Mouse (Mus musculus): ENCODE results near the gene Ampd2. TPM values are rescaled to one million over a fixed set of nuclear protein-coding genes. Genes with fewer than 3 reads are reported as not detected.

Gene Ampd2
- polyA plus RNA-seq, 1 experiment from 2014 or later, result 47.3 TPM

GRCm38 (mm10) chr3:108064672-108065071, 21.8 kb downstream of the Ampd2 start:
- H3K36me3 ChIP-seq (replicated peaks), result no peaks in the 10 kb centered on the region
- H3K9ac ChIP-seq, result no peak overlapping the region
- H3K9me3 ChIP-seq, result no peaks in the 10 kb centered on the region
- H3K4me3 ChIP-seq (replicated peaks), result no peak overlapping the region
- peaks cover 3% of the 10 kb centered on the region; the same call in 1 of the 2 replicates for H3K4me1 ChIP-seq
- H3K4me2 ChIP-seq, result no peak overlapping the region
- H3K27me3 ChIP-seq, result no peaks in the 10 kb centered on the region; the same call in 1 of the 2 replicates
- WGBS, result 70% methylated on average over 4 of the region's 4 CpGs
- no peak for ATAC-seq (ENCODE audit: low FRiP score)
- H3K27ac ChIP-seq, result no peak overlapping the region

GRCm38 (mm10) chr3:108062648-108063047, 23.8 kb downstream of the Ampd2 start:
- Histone ChIP-seq H3K27ac (no peak overlapping the region), H3K9ac (no peak overlapping the region), H3K4me2 (no peak overlapping the region), H3K4me3 (replicated peaks) (no peak overlapping the region), H3K36me3 (replicated peaks) (no peaks in the 10 kb centered on the region), H3K4me1 (peaks cover 3% of the 10 kb centered on the region; the same call in 1 of the 2 replicates), H3K27me3 (no peaks in the 10 kb centered on the region; the same call in 1 of the 2 replicates), H3K9me3 (no peaks in the 10 kb centered on the region)
- ATAC-seq (ENCODE audit: low FRiP score), result no peak
- WGBS, result 90% methylated on average over 8 of the region's 8 CpGs

GRCm38 (mm10) chr3:108061420-108061819, 25.0 kb downstream of the Ampd2 start:
- no peaks in the 10 kb centered on the region for H3K36me3 ChIP-seq (replicated peaks)
- H3K4me2 ChIP-seq, result no peak overlapping the region
- no peaks in the 10 kb centered on the region for H3K9me3 ChIP-seq
- no peak overlapping the region for H3K9ac ChIP-seq
- no peaks in the 10 kb centered on the region; the same call in 1 of the 2 replicates for H3K27me3 ChIP-seq
- no peak overlapping the region for H3K27ac ChIP-seq
- peaks cover 3% of the 10 kb centered on the region; the same call in 1 of the 2 replicates for H3K4me1 ChIP-seq
- no peak overlapping the region for H3K4me3 ChIP-seq (replicated peaks)
- 25% methylated on average over 7 of the region's 7 CpGs for WGBS
- peak; percentile 36; the same call in 1 of the 2 replicates for ATAC-seq (ENCODE audit: low FRiP score)

GRCm38 (mm10) chr3:108050493-108050892, 36.0 kb downstream of the Ampd2 start:
- H3K27ac ChIP-seq, result no peak overlapping the region
- no peak for ATAC-seq (ENCODE audit: low FRiP score)
- no peaks in the 10 kb centered on the region for H3K9me3 ChIP-seq
- 94% methylated on average over 5 of the region's 5 CpGs for WGBS
- no peaks in the 10 kb centered on the region for H3K27me3 ChIP-seq
- H3K4me3 ChIP-seq (replicated peaks), result no peak overlapping the region
- no peak overlapping the region for H3K9ac ChIP-seq
- H3K36me3 ChIP-seq (replicated peaks), result no peaks in the 10 kb centered on the region
- no peak overlapping the region for H3K4me2 ChIP-seq
- H3K4me1 ChIP-seq, result no peaks in the 10 kb centered on the region

- Histone ChIP-seq H3K4me3 (replicated peaks) (no peak overlapping the region), H3K9me3 (no peaks in the 10 kb centered on the region), H3K27ac (no peak overlapping the region), H3K27me3 (no peaks in the 10 kb centered on the region), H3K36me3 (replicated peaks) (no peaks in the 10 kb centered on the region), H3K4me2 (no peak overlapping the region), H3K9ac (no peak overlapping the region), H3K4me1 (peaks cover 11% of the 10 kb centered on the region)
- 83% methylated on average over 3 of the region's 3 CpGs for WGBS
- no peak for ATAC-seq (ENCODE audit: low FRiP score)
Measured at GRCm38 (mm10) chr3:108048306-108048705, 38.1 kb downstream of the Ampd2 start.

- no peaks in the 10 kb centered on the region for H3K9me3 ChIP-seq
- ATAC-seq (ENCODE audit: low FRiP score), result no peak
- WGBS, result 94% methylated on average over 2 of the region's 2 CpGs
- H3K4me2 ChIP-seq, result no peak overlapping the region
- no peak overlapping the region for H3K4me3 ChIP-seq (replicated peaks)
- no peak overlapping the region for H3K27ac ChIP-seq
- no peaks in the 10 kb centered on the region for H3K36me3 ChIP-seq (replicated peaks)
- no peaks in the 10 kb centered on the region for H3K27me3 ChIP-seq
- no peak overlapping the region for H3K9ac ChIP-seq
- H3K4me1 ChIP-seq, result peaks cover 11% of the 10 kb centered on the region
Measured at GRCm38 (mm10) chr3:108046944-108047655, 39.4 kb downstream of the Ampd2 start.

- 10% methylated on average over 29 of the region's 29 CpGs for WGBS
Measured at GRCm38 (mm10) chr3:108044394-108045140, 41.9 kb downstream of the Ampd2 start, which contains the start of gene Gstm4. Gstm4 (minus strand) TSS chr3:108044894.

GRCm38 (mm10) chr3:108033156-108033555, 53.3 kb downstream of the Ampd2 start:
- Histone ChIP-seq H3K27me3 (no peaks in the 10 kb centered on the region), H3K9ac (no peak overlapping the region), H3K4me1 (no peaks in the 10 kb centered on the region), H3K4me2 (no peak overlapping the region), H3K9me3 (no peaks in the 10 kb centered on the region), H3K4me3 (replicated peaks) (no peak overlapping the region), H3K27ac (no peak overlapping the region), H3K36me3 (replicated peaks) (no peaks in the 10 kb centered on the region)
- ATAC-seq (ENCODE audit: low FRiP score), result no peak
- WGBS, result 72% methylated on average over 5 of the region's 5 CpGs

More at GRCm38 (mm10) chr3:108044394-108045140, 41.9 kb downstream of the Ampd2 start, which contains the start of gene Gstm4:
- Histone ChIP-seq H3K4me1 (peaks cover 11% of the 10 kb centered on the region), H3K4me3 (replicated peaks) (peak within 1 kb of the TSS; percentile 52), H3K27ac (0 out of 2 replicates have a peak within 1 kb of the TSS, but pooled peaks have one; percentile 32), H3K36me3 (replicated peaks) (no peaks in the 10 kb centered on the region), H3K9ac (peak within 1 kb of the TSS; percentile 63), H3K9me3 (no peaks in the 10 kb centered on the region), H3K4me2 (peak within 1 kb of the TSS; percentile 84), H3K27me3 (no peaks in the 10 kb centered on the region)
- peak; percentile 85 for ATAC-seq (ENCODE audit: low FRiP score)

- H3K4me2 ChIP-seq, result no peak overlapping the region
- ATAC-seq (ENCODE audit: low FRiP score), result no peak
- H3K4me1 ChIP-seq, result no peaks in the 10 kb centered on the region
- H3K4me3 ChIP-seq (replicated peaks), result no peak overlapping the region
- no peaks in the 10 kb centered on the region for H3K27me3 ChIP-seq
- H3K9ac ChIP-seq, result no peak overlapping the region
- H3K36me3 ChIP-seq (replicated peaks), result no peaks in the 10 kb centered on the region
- H3K27ac ChIP-seq, result no peak overlapping the region
- no peaks in the 10 kb centered on the region for H3K9me3 ChIP-seq
Measured at GRCm38 (mm10) chr3:108032113-108032512, 54.3 kb downstream of the Ampd2 start.

- Histone ChIP-seq H3K27me3 (no peaks in the 10 kb centered on the region), H3K36me3 (replicated peaks) (no peaks in the 10 kb centered on the region), H3K27ac (no peak overlapping the region), H3K4me3 (replicated peaks) (no peak overlapping the region), H3K9me3 (no peaks in the 10 kb centered on the region), H3K4me2 (no peak overlapping the region), H3K4me1 (no peaks in the 10 kb centered on the region), H3K9ac (no peak overlapping the region)
- no peak for ATAC-seq (ENCODE audit: low FRiP score)
- 58% methylated on average over 4 of the region's 4 CpGs for WGBS
Measured at GRCm38 (mm10) chr3:108028641-108029365, 57.6 kb downstream of the Ampd2 start.

GRCm38 (mm10) chr3:108026597-108026996, 59.9 kb downstream of the Ampd2 start:
- H3K9me3 ChIP-seq, result no peaks in the 10 kb centered on the region
- no peaks in the 10 kb centered on the region for H3K27me3 ChIP-seq
- no peak overlapping the region for H3K27ac ChIP-seq
- 73% methylated on average over 1 of the region's 1 CpGs for whole genome bisulfite sequencing
- no peak overlapping the region for H3K4me2 ChIP-seq
- H3K36me3 ChIP-seq (replicated peaks), result no peaks in the 10 kb centered on the region
- H3K9ac ChIP-seq, result no peak overlapping the region
- H3K4me1 ChIP-seq, result no peaks in the 10 kb centered on the region
- H3K4me3 ChIP-seq (replicated peaks), result no peak overlapping the region
- no peak for ATAC-seq (ENCODE audit: low FRiP score)

- Histone ChIP-seq H3K36me3 (replicated peaks) (no peaks in the 10 kb centered on the region), H3K4me1 (no peaks in the 10 kb centered on the region), H3K4me3 (replicated peaks) (no peak overlapping the region), H3K9me3 (no peaks in the 10 kb centered on the region), H3K4me2 (no peak overlapping the region), H3K9ac (no peak overlapping the region), H3K27me3 (no peaks in the 10 kb centered on the region), H3K27ac (no peak overlapping the region)
- ATAC-seq (ENCODE audit: low FRiP score), result no peak
- 83% methylated on average over 5 of the region's 5 CpGs for WGBS
Measured at GRCm38 (mm10) chr3:108026049-108026448, 60.4 kb downstream of the Ampd2 start.
